Mouse (Mus musculus) v-Abl transformed pro-B cells (cell line): ENCODE measurements around the gene Gabbr2.

Experiments used
- in situ Hi-C, 2 experiments: fragments of 400-800 bp; cut with MboI; formaldehyde crosslinking; loops; one replicate each; pipeline ENCODE4 v1.15.1; 2025; ENCODE audit not compliant: unreplicated experiment in 2 of 2

Gene Gabbr2

GRCm38 (mm10) chr4:46991016-46991958 is at the start of gene Gabbr2:
TSS of gene Gabbr2 (minus strand) at chr4:46991873.
- in situ Hi-C loops = no loop called here

GRCm38 (mm10) chr4:47039586-47039985 is 47.9 kb upstream of the Gabbr2 start:
- in situ Hi-C loops = loop anchor here (5.0 to 25.0 kb wide), 4 partner anchors 352 to 827 kb away; no protein-coding TSS in a partner anchor

- in situ Hi-C loops = loop anchor here (5.0 to 25.0 kb wide), 4 partner anchors 350 to 825 kb away; no protein-coding TSS in a partner anchor
Measured at GRCm38 (mm10) chr4:47037321-47037657, 45.6 kb upstream of the Gabbr2 start.

GRCm38 (mm10) chr4:47036486-47037320 is 45.0 kb upstream of the Gabbr2 start:
- in situ Hi-C loops = loop anchor here (5.0 to 25.0 kb wide), 4 partner anchors 349 to 824 kb away; no protein-coding TSS in a partner anchor

GRCm38 (mm10) chr4:47035536-47035935 is 43.9 kb upstream of the Gabbr2 start:
- in situ Hi-C loops = loop anchor here (5.0 to 25.0 kb wide), 4 partner anchors 348 to 823 kb away; no protein-coding TSS in a partner anchor

- in situ Hi-C loops = loop anchor here (25.0 kb wide), 2 partner anchors 670 to 820 kb away; no protein-coding TSS in a partner anchor
Measured at GRCm38 (mm10) chr4:47032171-47032570, 40.5 kb upstream of the Gabbr2 start.

DNA sequence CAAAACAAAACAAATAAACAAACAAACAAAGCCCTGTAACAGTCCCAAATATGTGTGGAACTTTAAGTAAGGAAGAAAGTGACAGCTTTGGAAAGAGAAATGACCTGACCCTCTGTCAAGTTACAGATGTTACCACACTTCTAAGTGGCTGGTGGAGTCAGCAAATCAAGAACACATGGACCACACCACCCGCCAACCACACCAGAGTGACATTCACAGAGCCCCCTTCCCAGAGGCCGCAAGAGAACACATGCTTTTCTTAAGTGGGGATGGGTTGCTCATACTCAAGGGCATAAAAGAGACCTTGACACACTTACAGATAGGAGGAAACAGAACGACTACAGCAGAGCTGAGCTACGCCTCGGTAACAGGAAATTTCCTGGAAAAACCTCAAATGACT is 37.1 kb upstream of the Gabbr2 start:
- in situ Hi-C loops = loop anchor here (25.0 kb wide), 2 partner anchors 666 to 816 kb away; no protein-coding TSS in a partner anchor

DNA sequence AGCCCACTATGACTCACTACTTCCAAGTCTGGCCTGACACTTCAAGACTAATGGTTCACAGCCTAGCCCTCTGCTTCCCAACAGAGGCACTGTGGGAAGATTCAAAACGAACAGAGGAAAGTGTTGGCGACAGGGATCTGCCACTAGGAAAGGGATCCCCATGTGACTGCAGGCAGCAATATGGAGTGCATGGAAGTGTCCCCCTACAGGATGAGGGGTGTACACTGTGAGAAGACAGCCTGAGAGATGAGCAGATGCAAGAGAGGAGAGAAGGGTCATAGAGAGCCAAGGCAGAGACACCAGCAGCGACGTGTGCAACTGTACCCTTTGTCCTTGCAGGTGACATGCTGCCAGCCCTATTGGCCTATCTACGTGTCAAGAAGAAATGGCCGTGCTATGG is 32.3 kb upstream of the Gabbr2 start:
- in situ Hi-C loops = loop anchor here in 1 of 2 experiments (5.0 to 25.0 kb wide), 2 partner anchors 42 to 512 kb away; no protein-coding TSS in a partner anchor

- in situ Hi-C loops = loop anchor here in 1 of 2 experiments (5.0 to 25.0 kb wide), 2 partner anchors 41 to 511 kb away; no protein-coding TSS in a partner anchor
Measured at GRCm38 (mm10) chr4:47022804-47023603, 31.3 kb upstream of the Gabbr2 start.

GRCm38 (mm10) chr4:47020563-47020962 is 28.9 kb upstream of the Gabbr2 start:
- in situ Hi-C loops = loop anchor here in 1 of 2 experiments (5.0 to 25.0 kb wide), 2 partner anchors 38 to 508 kb away; no protein-coding TSS in a partner anchor

DNA sequence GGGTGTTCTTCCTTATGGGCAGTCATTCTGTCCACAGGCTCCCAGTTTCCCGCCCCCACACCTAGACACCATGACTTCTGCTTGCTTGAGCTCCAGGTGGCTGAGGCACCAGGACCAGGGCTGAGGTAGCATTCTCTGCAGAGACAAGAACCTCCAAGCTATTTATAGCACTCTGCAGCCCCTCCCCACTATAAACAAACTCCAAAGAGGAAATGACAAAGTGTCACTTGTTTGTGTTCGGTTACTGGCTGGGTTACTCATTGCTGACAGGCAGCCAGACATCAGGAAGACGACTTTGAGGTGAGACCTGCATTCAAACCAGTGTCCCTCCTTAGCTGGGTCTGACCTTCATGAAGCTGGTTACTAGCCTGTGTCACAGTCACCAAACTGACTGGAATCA is 23.5 kb upstream of the Gabbr2 start:
- in situ Hi-C loops = loop anchor here (10.0 to 25.0 kb wide), 2 partner anchors 240 to 503 kb away; no protein-coding TSS in a partner anchor

- in situ Hi-C loops = loop anchor here (5.0 to 25.0 kb wide), 3 partner anchors 238 to 500 kb away; no protein-coding TSS in a partner anchor
Measured at GRCm38 (mm10) chr4:47012476-47012875, 20.8 kb upstream of the Gabbr2 start.

- in situ Hi-C loops = loop anchor here (5.0 to 25.0 kb wide), 3 partner anchors 236 to 498 kb away; no protein-coding TSS in a partner anchor
Measured at GRCm38 (mm10) chr4:47010400-47011231, 18.9 kb upstream of the Gabbr2 start.

- in situ Hi-C loops = loop anchor here in 1 of 2 experiments (25.0 kb wide), 1 partner anchor 489 kb away; no protein-coding TSS in a partner anchor
Measured at GRCm38 (mm10) chr4:47000626-47001395, 9.1 kb upstream of the Gabbr2 start.

DNA sequence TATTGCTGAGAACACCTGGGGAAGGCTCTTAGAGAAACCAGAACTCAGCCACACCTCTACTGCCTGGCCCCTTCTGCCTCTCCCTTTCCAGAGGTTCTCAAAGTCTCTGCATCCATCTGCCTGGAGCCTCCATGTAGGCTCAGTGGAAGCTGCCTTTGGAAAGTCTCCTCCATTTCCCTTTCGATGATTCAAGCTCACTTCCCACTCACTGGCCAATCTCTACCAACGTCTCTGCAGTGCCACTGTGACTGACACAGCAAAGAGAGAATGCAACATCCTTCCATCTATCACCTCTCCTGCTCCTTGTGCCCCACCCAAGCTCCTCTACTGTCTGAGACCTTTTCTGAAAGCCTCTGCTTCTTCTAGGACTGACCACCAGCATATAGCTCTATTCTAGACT is 6.3 kb upstream of the Gabbr2 start:
- in situ Hi-C loops = no loop called here

GRCm38 (mm10) chr4:46992827-46993473 is 1.3 kb upstream of the Gabbr2 start:
- in situ Hi-C loops = no loop called here

DNA sequence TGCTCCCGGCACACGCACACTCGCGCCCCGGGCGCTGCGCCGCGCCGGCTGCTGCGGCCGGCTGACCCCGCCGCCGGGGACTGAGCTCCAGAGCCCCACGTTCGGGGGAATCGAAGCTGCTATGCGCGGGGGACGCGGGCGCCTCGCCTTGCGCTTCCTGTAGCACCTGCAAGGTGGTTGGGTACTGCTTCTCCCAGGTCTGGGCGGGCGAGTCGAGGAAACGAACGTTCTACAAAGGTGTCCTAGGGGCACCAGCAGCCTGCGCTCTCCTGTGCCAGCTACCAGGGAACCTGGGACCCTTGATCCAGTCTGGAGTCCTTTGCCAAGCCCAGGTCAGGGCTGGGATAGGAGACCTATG is 265 bp upstream of the Gabbr2 start:
- in situ Hi-C loops = no loop called here
